Mouse (Mus musculus): ENCODE measurements around the gene Mark3. TPM values are rescaled to one million over a fixed set of nuclear protein-coding genes. Genes with fewer than 3 reads are reported as not detected.

The Mark3 gene
- total and polyA plus RNA-seq, 3 experiments, result 23.3 to 223 (median 142) TPM

GRCm38 (mm10) chr12:111557538-111557937 lies 16.8 kb upstream of the Mark3 start:
- no peaks in the 10 kb centered on the region for H3K36me3 ChIP-seq (replicated peaks)
- peaks cover 34% of the 10 kb centered on the region for H3K4me1 ChIP-seq (ENCODE audit: insufficient read depth, low read depth, low read length)
- H3K27me3 ChIP-seq (ENCODE audit: insufficient read depth, low read length), result peaks cover 8% of the 10 kb centered on the region
- no peak for ATAC-seq (ENCODE audit: extremely low read depth, insufficient number of reproducible peaks, low FRiP score, poor library complexity, severe bottlenecking)
- no peak for DNase-seq (ENCODE audit: low spot score)
- no peak for TF ChIP-seq CTCF (IDR thresholded peaks at IDR 0.05; ENCODE audit: low read depth, low read length)
- no peaks in the 10 kb centered on the region for H3K9me3 ChIP-seq (replicated peaks)
- no peak overlapping the region for H3K4me3 ChIP-seq (ENCODE audit: low read depth, low read length)

- TF ChIP-seq POLR2AphosphoS5 (IDR thresholded peaks at IDR 0.05; ENCODE audit: insufficient replicate concordance, low read depth, low read length), result no peak
- Histone ChIP-seq H3K27me3 (ENCODE audit: insufficient read depth, low read length) (peaks cover 11% of the 10 kb centered on the region), H3K9me3 (replicated peaks) (no peaks in the 10 kb centered on the region), H3K4me3 (ENCODE audit: low read depth, low read length) (no peak overlapping the region), H3K4me1 (ENCODE audit: insufficient read depth, low read depth, low read length) (peaks cover 37% of the 10 kb centered on the region), H3K36me3 (replicated peaks) (no peaks in the 10 kb centered on the region)
- DNase-seq (ENCODE audit: low spot score), result no peak
- peak; percentile 71 for ATAC-seq (ENCODE audit: extremely low read depth, insufficient number of reproducible peaks, low FRiP score, poor library complexity, severe bottlenecking)
Measured at GRCm38 (mm10) chr12:111558655-111559054, 15.7 kb upstream of the Mark3 start.

GRCm38 (mm10) chr12:111559647-111560258 lies 14.6 kb upstream of the Mark3 start:
- H3K9me3 ChIP-seq (replicated peaks), result no peaks in the 10 kb centered on the region
- H3K36me3 ChIP-seq (replicated peaks), result no peaks in the 10 kb centered on the region
- ATAC-seq (ENCODE audit: extremely low read depth, insufficient number of reproducible peaks, low FRiP score, poor library complexity, severe bottlenecking) (no peak), DNase-seq (ENCODE audit: low spot score) (no peak)
- peaks cover 37% of the 10 kb centered on the region for H3K4me1 ChIP-seq (ENCODE audit: insufficient read depth, low read depth, low read length)
- peaks cover 17% of the 10 kb centered on the region for H3K27me3 ChIP-seq (ENCODE audit: insufficient read depth, low read length)
- no peak for TF ChIP-seq GATA1 (IDR thresholded peaks at IDR 0.05; ENCODE audit: borderline replicate concordance, low read length)
- TF ChIP-seq CTCF (IDR thresholded peaks at IDR 0.05; ENCODE audit: low read depth, low read length), result no peak
- no peak for TF ChIP-seq GATA2 (IDR thresholded peaks at IDR 0.05; ENCODE audit: borderline replicate concordance, low read depth, low read length)
- no peak for TF ChIP-seq TAL1 (conservative IDR thresholded peaks at IDR 0.05; ENCODE audit: low read depth, low read length)
- no peak for TF ChIP-seq POLR2AphosphoS5 (IDR thresholded peaks at IDR 0.05; ENCODE audit: insufficient replicate concordance, low read depth, low read length)
- no peak overlapping the region for H3K4me3 ChIP-seq (ENCODE audit: low read depth, low read length)

GRCm38 (mm10) chr12:111560286-111560685 lies 14.0 kb upstream of the Mark3 start:
- Histone ChIP-seq H3K9me3 (replicated peaks) (no peaks in the 10 kb centered on the region), H3K4me1 (ENCODE audit: insufficient read depth, low read depth, low read length) (peaks cover 37% of the 10 kb centered on the region), H3K4me3 (ENCODE audit: low read depth, low read length) (no peak overlapping the region), H3K36me3 (replicated peaks) (no peaks in the 10 kb centered on the region), H3K27me3 (ENCODE audit: insufficient read depth, low read length) (peaks cover 18% of the 10 kb centered on the region)
- no peak for TF ChIP-seq POLR2AphosphoS5 (IDR thresholded peaks at IDR 0.05; ENCODE audit: insufficient replicate concordance, low read depth, low read length)
- TF ChIP-seq GATA1 (IDR thresholded peaks at IDR 0.05; ENCODE audit: borderline replicate concordance, low read length), result no peak
- TF ChIP-seq CTCF (IDR thresholded peaks at IDR 0.05; ENCODE audit: low read depth, low read length), result no peak
- TF ChIP-seq TAL1 (conservative IDR thresholded peaks at IDR 0.05; ENCODE audit: low read depth, low read length), result no peak
- TF ChIP-seq GATA2 (IDR thresholded peaks at IDR 0.05; ENCODE audit: borderline replicate concordance, low read depth, low read length), result no peak
- ATAC-seq (ENCODE audit: extremely low read depth, insufficient number of reproducible peaks, low FRiP score, poor library complexity, severe bottlenecking), result no peak
- no peak for DNase-seq (ENCODE audit: low spot score)

- H3K4me3 ChIP-seq (ENCODE audit: low read depth, low read length), result no peak overlapping the region
- no peaks in the 10 kb centered on the region for H3K9me3 ChIP-seq (replicated peaks)
- no peaks in the 10 kb centered on the region for H3K36me3 ChIP-seq (replicated peaks)
- peaks cover 29% of the 10 kb centered on the region for H3K4me1 ChIP-seq (ENCODE audit: insufficient read depth, low read depth, low read length)
- no peak for TF ChIP-seq CTCF (IDR thresholded peaks at IDR 0.05; ENCODE audit: low read depth, low read length)
- no peak for TF ChIP-seq POLR2AphosphoS5 (IDR thresholded peaks at IDR 0.05; ENCODE audit: insufficient replicate concordance, low read depth, low read length)
- no peak for TF ChIP-seq GATA2 (IDR thresholded peaks at IDR 0.05; ENCODE audit: borderline replicate concordance, low read depth, low read length)
- no peak for TF ChIP-seq GATA1 (IDR thresholded peaks at IDR 0.05; ENCODE audit: borderline replicate concordance, low read length)
- TF ChIP-seq TAL1 (conservative IDR thresholded peaks at IDR 0.05; ENCODE audit: low read depth, low read length), result no peak
- ATAC-seq (ENCODE audit: extremely low read depth, insufficient number of reproducible peaks, low FRiP score, poor library complexity, severe bottlenecking) (no peak), DNase-seq (ENCODE audit: low spot score) (no peak)
- peaks cover 25% of the 10 kb centered on the region for H3K27me3 ChIP-seq (ENCODE audit: insufficient read depth, low read length)
Measured at GRCm38 (mm10) chr12:111562276-111562814, 12.0 kb upstream of the Mark3 start.

GRCm38 (mm10) chr12:111563076-111563629 lies 11.2 kb upstream of the Mark3 start:
- no peak overlapping the region for H3K4me3 ChIP-seq (ENCODE audit: low read depth, low read length)
- peaks cover 25% of the 10 kb centered on the region for H3K27me3 ChIP-seq (ENCODE audit: insufficient read depth, low read length)
- no peaks in the 10 kb centered on the region for H3K9me3 ChIP-seq (replicated peaks)
- H3K4me1 ChIP-seq (ENCODE audit: insufficient read depth, low read depth, low read length), result peaks cover 23% of the 10 kb centered on the region
- H3K36me3 ChIP-seq (replicated peaks), result no peaks in the 10 kb centered on the region
- DNase-seq (ENCODE audit: low spot score), result no peak
- TF ChIP-seq GATA2 (IDR thresholded peaks at IDR 0.05; ENCODE audit: borderline replicate concordance, low read depth, low read length), result no peak
- TF ChIP-seq POLR2AphosphoS5 (IDR thresholded peaks at IDR 0.05; ENCODE audit: insufficient replicate concordance, low read depth, low read length), result no peak
- no peak for TF ChIP-seq GATA1 (IDR thresholded peaks at IDR 0.05; ENCODE audit: borderline replicate concordance, low read length)
- TF ChIP-seq CTCF (IDR thresholded peaks at IDR 0.05; ENCODE audit: low read depth, low read length), result no peak
- TF ChIP-seq TAL1 (conservative IDR thresholded peaks at IDR 0.05; ENCODE audit: low read depth, low read length), result no peak
- no peak for ATAC-seq (ENCODE audit: extremely low read depth, insufficient number of reproducible peaks, low FRiP score, poor library complexity, severe bottlenecking)
